Mouse (Mus musculus) B cell, adult 2 months (primary cell): ENCODE data around the gene Ptpn14.

ENCODE experiments used
- DNase-seq, 2 experiments: peaks; one replicate each; pipeline ENCODE4 v3.0.0; 2022

Ptpn14 gene

DNA sequence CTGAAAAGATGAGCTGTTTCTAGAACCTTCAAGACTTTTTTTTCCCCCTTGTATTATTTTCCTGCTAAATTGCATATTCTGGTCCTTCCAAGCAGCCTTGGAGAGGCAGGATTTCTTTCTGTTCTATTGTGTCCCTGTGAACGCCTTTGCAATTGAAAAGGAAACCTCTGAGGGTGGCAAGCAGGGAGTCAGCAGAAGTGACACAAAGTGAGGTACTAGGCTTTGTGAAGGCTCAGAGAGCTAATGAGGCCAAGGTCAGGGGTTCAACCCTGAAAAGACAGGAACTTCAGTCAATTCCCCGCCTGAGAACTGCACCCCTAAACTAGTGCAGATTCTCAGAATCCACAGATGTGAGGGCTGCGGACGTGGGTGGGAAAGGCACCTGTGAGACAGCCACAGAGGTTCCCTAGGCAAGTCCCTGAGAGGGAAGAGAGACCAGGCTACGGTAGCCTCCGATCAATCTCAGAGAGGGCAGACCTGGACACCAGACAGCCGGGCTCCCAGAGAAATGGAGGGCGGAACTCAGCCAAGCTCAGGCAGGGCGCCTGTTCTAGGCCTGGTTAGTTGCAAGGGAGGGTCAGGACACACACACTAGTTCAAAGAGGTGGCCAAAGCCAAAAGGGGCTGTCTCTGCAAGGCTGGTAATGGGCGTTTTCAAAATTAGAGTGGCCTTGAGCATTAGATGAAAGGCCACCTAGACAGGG, 188.5 kb downstream of the Ptpn14 start:
- DNase-seq, result no peak

DNA sequence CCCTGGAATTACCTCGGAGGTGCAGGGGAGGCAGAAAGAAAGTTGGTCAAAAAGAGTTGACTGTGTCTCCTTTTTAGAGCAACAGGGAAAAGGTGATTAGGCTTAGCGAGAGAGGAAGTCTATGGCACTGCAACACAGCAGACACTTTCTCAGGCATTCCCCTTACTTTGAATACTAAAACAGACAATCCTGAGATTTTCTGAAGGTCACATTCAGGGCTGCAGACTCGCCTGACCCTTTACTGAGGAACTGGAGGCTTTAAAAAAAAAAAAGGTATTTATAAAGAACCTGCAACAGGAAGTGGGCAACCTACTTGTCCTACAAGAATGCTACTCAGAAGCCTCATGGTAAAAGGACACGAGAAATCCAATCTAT, 189.0 kb downstream of the Ptpn14 start:
- DNase-seq, result no peak

DNA sequence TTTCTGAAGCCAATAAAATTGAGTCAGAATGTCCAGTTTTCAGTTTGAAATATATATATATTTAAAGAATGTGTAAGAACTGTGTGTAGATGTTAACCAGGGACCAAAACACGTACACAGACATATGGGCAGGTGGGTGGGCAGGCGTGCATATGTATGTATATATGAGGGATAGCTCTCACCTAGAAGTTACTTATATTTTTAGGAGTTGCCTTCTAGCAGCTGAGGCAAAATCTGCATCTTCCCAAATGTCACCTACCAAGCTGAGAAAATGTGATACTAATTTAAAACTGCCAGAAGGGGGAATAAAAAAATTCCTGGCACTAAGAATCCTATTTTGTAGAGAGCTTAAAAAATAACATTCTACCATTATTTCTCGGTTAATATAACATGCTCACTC, 191.7 kb downstream of the Ptpn14 start:
- DNase-seq, result no peak

DNA sequence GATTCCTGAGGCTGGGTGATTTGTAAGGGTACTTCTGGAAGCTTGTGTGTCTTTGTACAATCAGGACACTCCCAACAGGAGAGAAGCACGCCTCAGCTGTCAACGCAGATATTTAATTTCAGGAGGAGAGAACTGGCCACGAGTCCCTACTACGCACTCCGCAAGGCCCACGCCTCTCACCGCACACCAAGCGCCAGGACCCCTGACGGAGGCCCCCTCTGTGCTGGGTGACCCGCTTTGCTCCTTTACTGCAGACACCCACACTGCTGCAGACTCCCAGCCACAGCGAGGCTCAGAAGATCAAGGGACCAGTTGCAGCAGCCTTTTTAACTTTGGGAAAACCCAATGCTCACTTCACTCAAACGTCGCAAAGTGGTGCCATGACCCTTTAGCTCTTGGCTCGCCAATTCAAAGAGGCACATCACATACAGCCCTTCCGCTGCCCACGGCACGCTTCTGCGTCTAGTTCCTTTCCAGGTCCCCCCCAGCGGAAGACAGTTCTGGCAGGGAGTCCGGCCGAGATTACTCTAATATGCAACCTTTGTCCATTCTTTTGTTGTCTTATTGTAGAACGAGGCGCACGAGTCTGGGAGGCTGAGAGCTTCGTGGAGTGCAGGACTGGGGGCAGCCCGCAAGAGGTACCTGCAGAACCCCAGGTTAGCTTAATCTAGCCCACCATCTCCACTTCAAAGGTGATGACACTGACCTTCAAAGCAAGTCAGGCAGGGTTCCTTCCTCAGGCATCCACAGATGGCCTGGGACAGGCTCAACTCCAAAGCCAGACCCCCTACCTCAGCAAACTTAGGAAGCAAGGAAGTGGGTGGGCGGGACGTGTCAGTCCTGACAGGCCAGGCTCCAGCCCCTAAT, 192.9 kb downstream of the Ptpn14 start:
- DNase-seq, result no peak

DNA sequence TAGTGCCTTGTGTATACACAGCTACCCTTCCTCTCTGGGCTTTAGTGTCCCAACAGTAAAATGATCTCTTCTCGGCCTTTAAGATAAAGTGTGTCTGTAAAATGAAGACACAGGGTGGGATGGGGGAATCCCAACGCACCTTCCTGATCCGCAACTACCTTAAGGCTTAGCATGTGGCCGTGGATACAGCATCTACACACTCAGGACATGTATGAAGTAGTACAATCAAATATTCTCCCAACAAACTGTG, 193.4 kb downstream of the Ptpn14 start:
- DNase-seq, result no peak

DNA sequence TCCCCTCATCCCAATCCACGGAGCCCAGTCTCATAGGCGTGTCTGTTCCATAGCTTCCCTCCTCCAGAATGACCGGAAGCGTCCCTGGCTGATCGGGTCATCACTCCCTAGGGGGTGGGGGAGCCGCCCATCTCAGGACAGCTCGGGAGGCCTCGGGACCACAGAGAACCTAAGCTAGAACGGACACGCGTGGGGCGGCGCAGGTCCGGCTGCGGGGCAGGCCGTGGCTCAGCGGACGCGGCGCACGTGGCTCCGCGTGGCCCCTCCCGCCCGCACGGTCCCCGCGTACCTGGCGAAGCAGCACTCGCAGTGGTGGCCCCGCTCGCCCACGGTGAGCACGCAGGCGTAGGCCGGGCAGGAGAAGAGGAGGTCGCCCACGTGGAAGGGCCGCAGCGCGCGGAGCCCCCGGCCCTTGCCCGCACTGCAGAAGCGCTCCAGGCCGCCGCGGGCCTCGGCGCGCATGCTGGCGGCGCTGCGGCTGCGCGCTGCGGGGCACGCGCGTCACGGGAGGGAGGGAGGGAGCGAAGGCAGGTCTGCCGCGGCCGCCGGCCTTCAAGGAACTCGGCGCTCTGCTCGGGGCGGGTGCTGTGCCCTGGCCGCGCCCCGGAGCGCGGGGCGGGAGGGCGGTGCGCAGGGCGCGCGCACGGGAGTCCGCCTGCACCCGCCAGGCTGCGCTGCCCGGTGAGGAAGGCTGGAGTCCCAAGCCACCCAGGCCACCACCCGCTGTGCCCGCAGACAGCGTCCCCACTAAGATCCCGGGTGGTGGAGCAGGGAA, 193.9 kb downstream of the Ptpn14 start, which contains the start of gene Smyd2:
Smyd2 (minus strand) TSS at position 546 of the 775 bp plus-strand sequence.
- peak; percentile 20 to 37 for DNase-seq

DNA sequence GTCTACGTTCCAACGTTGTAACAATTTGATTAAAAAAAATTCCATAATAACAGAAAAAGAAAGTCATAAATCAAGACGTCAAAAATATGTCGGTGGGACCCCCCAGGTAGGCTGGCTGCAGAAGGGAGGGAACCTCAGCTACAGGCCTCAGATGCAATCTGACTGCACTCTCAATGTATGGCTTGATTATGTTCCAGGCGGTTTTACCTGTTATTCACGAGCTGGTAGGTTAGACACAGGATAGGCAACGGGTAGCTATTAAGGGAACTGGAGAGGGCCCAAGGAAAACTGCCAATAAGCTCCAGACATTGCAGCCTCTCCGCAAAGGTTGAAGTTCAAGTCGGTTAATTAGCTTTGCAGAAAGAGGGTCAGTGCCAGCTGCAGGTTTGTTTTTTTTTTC, 194.7 kb downstream of the Ptpn14 start:
- DNase-seq, result no peak

DNA sequence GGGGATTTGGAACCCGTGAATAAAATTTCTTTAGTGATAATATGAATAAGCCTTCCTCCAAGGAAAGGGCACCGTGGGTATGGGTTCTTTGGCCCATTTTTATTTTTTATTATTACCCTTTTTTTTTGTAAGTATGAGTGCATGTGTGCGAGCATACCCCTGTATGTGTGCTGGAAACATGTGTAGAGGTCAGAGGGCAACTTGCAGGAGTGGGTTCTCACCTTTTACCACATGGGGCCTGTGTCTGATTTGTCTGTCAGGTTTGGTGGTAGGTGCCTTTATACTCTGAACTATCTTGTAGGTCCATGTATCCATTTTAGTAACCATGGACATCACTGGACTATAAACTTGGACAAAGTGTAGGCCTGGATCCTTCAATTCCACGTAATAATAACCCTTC, 195.1 kb downstream of the Ptpn14 start:
- DNase-seq, result no peak

DNA sequence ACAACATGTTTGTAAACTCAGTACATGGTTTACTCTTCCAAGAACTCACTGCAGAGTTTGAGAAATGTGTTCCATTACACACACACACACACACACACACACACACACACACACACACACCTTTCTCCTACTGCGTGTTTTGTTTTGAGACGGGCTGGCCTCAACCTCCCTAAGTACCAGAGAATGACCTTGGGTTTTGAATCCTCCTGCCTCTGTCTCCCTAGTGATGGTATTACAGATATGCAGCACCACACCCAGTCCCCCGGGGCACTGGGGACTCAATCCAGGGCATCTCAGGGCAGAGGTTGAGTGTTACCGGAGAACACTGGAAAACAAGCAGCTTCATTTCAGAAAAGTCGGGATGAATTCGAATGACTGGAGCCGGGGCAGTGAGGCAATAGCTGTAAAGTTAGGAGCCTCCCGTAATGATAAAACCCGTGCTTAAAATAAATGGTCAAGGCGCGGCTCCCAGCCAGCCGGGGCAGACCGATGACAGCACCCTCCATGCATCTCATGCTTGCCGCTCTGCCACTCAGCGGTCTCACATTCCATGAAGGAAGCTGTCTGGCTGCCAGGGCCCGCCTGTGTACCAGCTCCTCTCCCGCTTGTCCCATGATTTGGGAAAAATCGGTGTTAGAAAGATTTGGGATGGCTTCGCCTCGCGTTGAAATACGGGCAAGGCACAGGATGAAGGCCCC, 196.0 kb downstream of the Ptpn14 start:
- no peak for DNase-seq

DNA sequence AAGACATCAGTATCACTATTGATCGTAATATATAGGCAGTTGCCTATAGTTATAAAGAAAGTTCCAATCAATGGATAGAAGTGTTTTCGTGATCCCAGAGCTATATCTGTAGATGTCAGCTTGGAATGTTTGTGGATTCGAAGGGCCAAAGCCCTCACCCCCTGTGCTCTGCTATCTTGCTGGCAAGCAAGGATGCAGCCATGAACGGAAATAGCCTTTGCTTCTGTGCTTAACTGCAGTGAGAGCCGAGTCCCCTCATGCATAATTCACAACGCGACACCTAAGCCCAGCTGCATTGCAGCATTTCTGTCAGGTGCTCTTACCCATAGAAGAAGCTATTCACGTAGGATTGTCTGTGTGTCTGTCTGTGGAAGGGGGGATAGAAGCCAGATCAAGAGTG, 198.2 kb downstream of the Ptpn14 start:
- DNase-seq, result no peak
